Mouse (Mus musculus) hindbrain, embryonic 16.5 days (tissue): ENCODE results near the gene St5. TPM values are rescaled to one million over a fixed set of nuclear protein-coding genes. Genes with fewer than 3 reads are reported as not detected.
A peak's percentile ranks its signal among the peaks of the same experiment; 100 is the strongest.

Experiments used
- ATAC-seq: fragments of 200-750 bp; cut with Nextera tagmentation; 2 replicates; pipeline ENCODE4 v1.8.0; 2017; ENCODE audit warnings: moderate TSS enrichment, moderate library complexity
- H3K27ac ChIP-seq: fragments of 300-500 bp; sonication (generic); 2 replicates; pipeline ENCODE4 v1.5.1; 2014; ENCODE audit warnings: low read depth, mild to moderate bottlenecking, control low read depth, low read length, moderate library complexity
- H3K27me3 ChIP-seq: fragments of 300-500 bp; sonication (generic); replicated peaks from 2 replicates; pipeline ENCODE4 v1.6.1; 2014; ENCODE audit warnings: low read length; ENCODE audit not compliant: control insufficient read depth, insufficient read depth
- H3K36me3 ChIP-seq: fragments of 300-500 bp; sonication (generic); 2 replicates; pipeline ENCODE4 v1.6.1; 2014; ENCODE audit warnings: mild to moderate bottlenecking, low read length, moderate library complexity, mixed read lengths; ENCODE audit not compliant: control insufficient read depth, insufficient read depth
- H3K4me1 ChIP-seq: fragments of 300-500 bp; sonication (generic); 2 replicates; pipeline ENCODE4 v1.6.1; 2014; ENCODE audit warnings: low read depth, low read length; ENCODE audit not compliant: control insufficient read depth, insufficient read depth
- H3K4me2 ChIP-seq: fragments of 300-500 bp; sonication (generic); 2 replicates; pipeline ENCODE4 v1.6.1; 2014; ENCODE audit warnings: mild to moderate bottlenecking, low read length, control low read depth, moderate library complexity
- H3K4me3 ChIP-seq: fragments of 300-500 bp; sonication (generic); 2 replicates; pipeline ENCODE4 v1.5.1; 2014; ENCODE audit warnings: mild to moderate bottlenecking, low read length, control low read depth, moderate library complexity
- H3K9ac ChIP-seq: fragments of 300-500 bp; sonication (generic); 2 replicates; pipeline ENCODE4 v1.6.1; 2014; ENCODE audit warnings: low read depth, mild to moderate bottlenecking, control low read depth, low read length, moderate library complexity
- H3K9me3 ChIP-seq: fragments of 300-500 bp; sonication (generic); 2 replicates; pipeline ENCODE4 v1.6.1; 2014; ENCODE audit warnings: mild to moderate bottlenecking, low read length, moderate library complexity; ENCODE audit not compliant: control insufficient read depth
- WGBS: fragments of 180-500 bp; shearing (Covaris S2); extraction: QIAGEN DNeasy Blood & Tissue Kit; methylation state at CpG from one replicate; pipeline ENCODE4 v1.1.7; 2014; 5-methylcytosine and 5-hydroxymethylcytosine counted together
- polyA plus RNA-seq: library from polyadenylated mRNA; unstranded; fragments of >200 nt; fragmentation: Nextera tagmentation; extraction: Ambion mirVana; gene quantifications from 2 replicates; pipeline ENCODE4 v1.2.1, GENCODE M21; 2015

Gene St5
- polyA plus RNA-seq, 1 experiment from 2014 or later, result 21.3 TPM

GRCm38 (mm10) chr7:109707023-109707785, 3.8 kb upstream of the St5 start:
- no peaks in the 10 kb centered on the region for H3K9me3 ChIP-seq
- H3K9ac ChIP-seq, result no peak overlapping the region; the same call in 1 of the 2 replicates
- H3K36me3 ChIP-seq, result 0 out of 2 replicates have a peak, but pooled peaks cover 2% of the 10 kb centered on the region
- H3K27ac ChIP-seq, result no peak overlapping the region
- no peak for ATAC-seq
- no peaks in the 10 kb centered on the region for H3K4me1 ChIP-seq
- H3K4me3 ChIP-seq, result no peak overlapping the region
- H3K27me3 ChIP-seq, result no peaks in the 10 kb centered on the region
- WGBS, result 53% methylated on average over 4 of the region's 4 CpGs
- H3K4me2 ChIP-seq, result no peak overlapping the region

DNA sequence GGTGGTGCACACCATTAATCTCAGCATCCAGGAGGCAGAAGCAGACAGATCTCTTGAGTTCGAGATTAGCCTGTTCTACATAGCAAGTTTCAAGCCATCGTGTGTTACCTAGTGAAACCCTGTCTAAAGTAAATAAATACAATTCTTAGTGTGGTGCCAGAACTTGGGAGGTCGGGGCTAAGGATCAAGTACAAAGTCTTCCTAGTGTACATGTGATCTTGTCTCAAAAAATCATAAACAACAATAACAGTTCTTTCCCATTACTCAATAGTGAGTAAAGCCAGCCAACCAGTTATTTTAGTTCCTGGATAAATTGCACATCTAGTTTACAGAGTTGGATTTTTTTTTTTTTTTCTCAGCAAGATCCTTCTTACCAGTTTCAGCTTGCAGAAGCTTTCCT, 1.1 kb upstream of the St5 start:
- Histone ChIP-seq H3K27ac (no peak overlapping the region), H3K4me2 (peak overlapping the region; percentile 89), H3K9me3 (no peaks in the 10 kb centered on the region), H3K27me3 (no peaks in the 10 kb centered on the region), H3K9ac (no peak overlapping the region), H3K4me1 (no peaks in the 10 kb centered on the region), H3K4me3 (peak overlapping the region; percentile 75), H3K36me3 (0 out of 2 replicates have a peak, but pooled peaks cover 2% of the 10 kb centered on the region)
- no peak for ATAC-seq
- 60% methylated on average over 3 of the region's 3 CpGs for WGBS

- WGBS, result under 1% methylated on average over 17 of the region's 17 CpGs
- Histone ChIP-seq H3K9me3 (no peaks in the 10 kb centered on the region), H3K4me1 (no peaks in the 10 kb centered on the region), H3K27ac (peak overlapping the region; percentile 76), H3K9ac (peak overlapping the region; percentile 80), H3K4me3 (peak overlapping the region; percentile 75), H3K4me2 (peak overlapping the region; percentile 89), H3K36me3 (0 out of 2 replicates have a peak, but pooled peaks cover 2% of the 10 kb centered on the region), H3K27me3 (no peaks in the 10 kb centered on the region)
- no peak for ATAC-seq
Measured at GRCm38 (mm10) chr7:109704016-109704377, 592 bp upstream of the St5 start.

DNA sequence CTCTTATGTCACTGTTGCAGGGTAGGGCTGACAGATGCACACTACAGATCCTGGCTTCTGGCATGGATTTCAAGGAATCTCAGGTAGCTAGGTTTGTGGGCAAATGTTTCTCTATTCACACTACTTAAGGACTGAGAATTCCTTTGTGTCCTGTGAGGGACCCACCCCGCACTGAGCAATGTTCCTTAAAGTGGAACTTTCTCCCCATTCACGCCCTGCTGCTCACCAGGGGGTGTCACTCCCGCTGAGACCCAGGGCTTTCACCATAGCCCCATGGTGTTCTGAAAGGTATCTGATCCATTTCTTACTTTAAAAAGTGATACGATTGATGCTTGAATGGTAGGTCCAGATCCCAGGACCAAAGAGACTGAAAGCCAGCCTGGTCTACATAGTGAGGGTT, 684 bp downstream of the St5 start:
- 33% methylated on average over 4 of the region's 4 CpGs for WGBS
- Histone ChIP-seq H3K27me3 (no peaks in the 10 kb centered on the region), H3K9ac (no peak overlapping the region; the same call in 1 of the 2 replicates)

DNA sequence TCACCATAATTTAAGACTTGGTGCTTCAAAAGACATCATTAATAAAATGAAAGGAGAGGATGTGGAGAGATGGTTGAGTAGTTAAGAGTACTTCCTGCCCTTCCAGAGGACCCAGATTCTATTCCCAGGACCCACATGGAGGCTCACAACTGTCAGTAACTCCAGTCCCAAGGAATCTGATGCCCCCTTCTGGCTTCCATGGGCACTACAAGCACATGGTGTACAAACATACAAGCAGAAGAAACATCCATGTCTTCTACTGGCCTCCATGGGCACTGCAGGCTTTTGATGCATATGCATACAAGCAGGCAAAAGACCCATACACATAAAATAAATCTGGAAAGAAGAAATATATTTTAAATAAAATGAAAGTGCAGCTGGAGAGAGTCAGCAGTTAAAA, 3.2 kb downstream of the St5 start:
- no peak overlapping the region for H3K9ac ChIP-seq
- no peak overlapping the region for H3K27ac ChIP-seq
- H3K4me2 ChIP-seq, result no peak overlapping the region
- no peaks in the 10 kb centered on the region for H3K36me3 ChIP-seq
- H3K4me3 ChIP-seq, result no peak overlapping the region
- no peak for ATAC-seq
- H3K9me3 ChIP-seq, result no peaks in the 10 kb centered on the region
- H3K27me3 ChIP-seq, result no peaks in the 10 kb centered on the region
- H3K4me1 ChIP-seq, result no peaks in the 10 kb centered on the region

More for the DNA sequence above, 684 bp downstream of the St5 start:
- Histone ChIP-seq H3K4me3 (peak overlapping the region; percentile 75; the same call in 1 of the 2 replicates), H3K4me1 (no peaks in the 10 kb centered on the region), H3K9me3 (no peaks in the 10 kb centered on the region), H3K4me2 (peak overlapping the region; percentile 89), H3K36me3 (no peaks in the 10 kb centered on the region), H3K27ac (no peak overlapping the region)
- ATAC-seq, result no peak

- H3K4me2 ChIP-seq, result no peak overlapping the region
- no peaks in the 10 kb centered on the region for H3K36me3 ChIP-seq
- WGBS, result 91% methylated on average over 10 of the region's 10 CpGs
- H3K27me3 ChIP-seq, result no peaks in the 10 kb centered on the region
- H3K9ac ChIP-seq, result no peak overlapping the region
- H3K27ac ChIP-seq, result no peak overlapping the region
- no peaks in the 10 kb centered on the region for H3K9me3 ChIP-seq
- ATAC-seq, result no peak
- H3K4me1 ChIP-seq, result no peaks in the 10 kb centered on the region
- no peak overlapping the region for H3K4me3 ChIP-seq
Measured at GRCm38 (mm10) chr7:109695339-109695726, 8.1 kb downstream of the St5 start.

DNA sequence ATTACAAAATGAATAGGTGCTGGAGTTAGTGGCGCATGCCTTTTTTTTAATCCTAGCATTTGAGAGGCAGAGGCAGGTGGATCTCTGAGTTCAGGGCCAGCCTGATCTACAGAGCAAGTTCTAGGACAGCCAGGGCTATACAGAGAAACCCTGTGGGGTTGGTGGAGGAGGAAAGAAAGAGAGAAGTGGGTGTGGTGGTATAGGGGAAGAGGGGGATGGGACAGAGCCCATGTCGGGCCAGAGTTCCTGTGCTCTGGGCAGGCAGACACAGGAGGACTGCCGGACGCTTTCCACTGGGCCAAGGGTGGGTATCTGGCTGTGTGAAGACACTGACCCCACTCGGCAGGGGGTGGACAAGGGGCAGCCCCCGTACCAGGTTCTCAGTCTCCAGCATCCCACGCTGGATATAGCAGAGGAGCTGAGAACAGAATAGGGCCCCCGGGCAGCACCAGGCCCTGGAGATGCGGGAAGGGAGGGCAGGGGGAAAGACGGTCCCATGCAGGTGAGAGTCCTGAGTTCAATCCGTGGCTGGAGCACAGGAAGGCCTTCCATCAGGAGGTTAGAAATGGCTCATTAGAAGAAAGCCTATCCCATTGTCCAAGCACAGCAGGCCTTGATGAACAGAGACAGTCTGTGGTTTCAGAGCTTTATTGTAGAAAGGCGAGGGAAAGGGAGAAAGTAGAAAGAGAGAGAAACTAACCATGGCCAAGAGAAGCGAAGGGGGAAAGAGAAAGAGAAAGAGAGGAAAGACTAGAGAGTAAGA, 8.6 kb downstream of the St5 start:
- Histone ChIP-seq H3K9ac (no peak overlapping the region), H3K27me3 (no peaks in the 10 kb centered on the region), H3K9me3 (no peaks in the 10 kb centered on the region), H3K4me2 (no peak overlapping the region), H3K4me1 (no peaks in the 10 kb centered on the region), H3K4me3 (no peak overlapping the region), H3K27ac (no peak overlapping the region), H3K36me3 (no peaks in the 10 kb centered on the region)
- no peak for ATAC-seq
- 73% methylated on average over 13 of the region's 13 CpGs for WGBS

GRCm38 (mm10) chr7:109690961-109691360, 12.4 kb downstream of the St5 start:
- 84% methylated on average over 5 of the region's 5 CpGs for WGBS
- no peak overlapping the region for H3K4me2 ChIP-seq

GRCm38 (mm10) chr7:109690101-109690500, 13.3 kb downstream of the St5 start:
- no peaks in the 10 kb centered on the region; the same call in 1 of the 2 replicates for H3K4me1 ChIP-seq
- H3K4me3 ChIP-seq, result no peak overlapping the region
- H3K27ac ChIP-seq, result no peak overlapping the region
- H3K4me2 ChIP-seq, result no peak overlapping the region
- no peak for ATAC-seq
- H3K27me3 ChIP-seq, result no peaks in the 10 kb centered on the region
- no peak overlapping the region for H3K9ac ChIP-seq
- H3K9me3 ChIP-seq, result no peaks in the 10 kb centered on the region
- 90% methylated on average over 3 of the region's 3 CpGs for WGBS
- H3K36me3 ChIP-seq, result no peaks in the 10 kb centered on the region

More at GRCm38 (mm10) chr7:109690961-109691360, 12.4 kb downstream of the St5 start:
- ATAC-seq, result no peak
- H3K27me3 ChIP-seq, result no peaks in the 10 kb centered on the region
- H3K4me3 ChIP-seq, result no peak overlapping the region
- no peak overlapping the region for H3K27ac ChIP-seq
- H3K9me3 ChIP-seq, result no peaks in the 10 kb centered on the region
- H3K36me3 ChIP-seq, result no peaks in the 10 kb centered on the region
- H3K9ac ChIP-seq, result no peak overlapping the region
- no peaks in the 10 kb centered on the region; the same call in 1 of the 2 replicates for H3K4me1 ChIP-seq
